Mouse (Mus musculus): ENCODE data around the gene Thap2. TPM values are rescaled to one million over a fixed set of nuclear protein-coding genes. Genes with fewer than 3 reads are reported as not detected.

Gene Thap2
- polyA plus RNA-seq, 1 experiment from 2014 or later, result 24.3 TPM

DNA sequence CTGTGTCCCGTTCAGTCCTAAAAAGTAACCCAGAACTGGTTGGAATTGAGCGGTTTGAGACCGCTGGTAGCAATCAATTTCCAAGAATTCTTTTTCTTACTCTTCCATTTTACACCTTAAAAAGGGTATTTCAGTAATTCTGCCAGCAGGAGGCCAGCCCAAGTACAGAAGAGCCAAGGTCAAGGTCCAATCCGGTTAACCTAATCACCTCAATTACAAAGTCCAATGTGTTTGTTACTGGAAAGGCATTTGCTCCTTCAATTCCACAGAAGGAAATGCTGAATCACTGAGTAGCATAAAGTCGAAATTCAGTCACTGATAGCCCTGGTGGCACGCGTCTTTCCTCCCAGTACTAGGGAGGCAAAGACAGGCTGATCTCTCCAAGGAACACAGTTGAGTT lies 25.2 kb downstream of the Thap2 start:
- Histone ChIP-seq H3K9me3 (ENCODE audit: control insufficient read depth, low read length) (no peaks in the 10 kb centered on the region), H3K27me3 (ENCODE audit: control insufficient read depth, insufficient read depth, low read length) (no peaks in the 10 kb centered on the region), H3K9ac (ENCODE audit: low read length) (no peak overlapping the region), H3K4me1 (ENCODE audit: control insufficient read depth, insufficient read depth, low read length) (0 out of 2 replicates have a peak, but pooled peaks cover 4% of the 10 kb centered on the region), H3K27ac (ENCODE audit: low read depth, low read length) (no peak overlapping the region), H3K4me3 (ENCODE audit: low read depth, low read length) (no peak overlapping the region), H3K36me3 (ENCODE audit: control insufficient read depth, insufficient read depth, low read length) (no peaks in the 10 kb centered on the region), H3K4me2 (ENCODE audit: low read depth) (no peak overlapping the region)
- 92% methylated on average over 7 of the region's 7 CpGs for WGBS
- no peak for ATAC-seq (ENCODE audit: insufficient read depth, low FRiP score, low TSS enrichment)
- DNase-seq (ENCODE audit: low spot score), result no peak

DNA sequence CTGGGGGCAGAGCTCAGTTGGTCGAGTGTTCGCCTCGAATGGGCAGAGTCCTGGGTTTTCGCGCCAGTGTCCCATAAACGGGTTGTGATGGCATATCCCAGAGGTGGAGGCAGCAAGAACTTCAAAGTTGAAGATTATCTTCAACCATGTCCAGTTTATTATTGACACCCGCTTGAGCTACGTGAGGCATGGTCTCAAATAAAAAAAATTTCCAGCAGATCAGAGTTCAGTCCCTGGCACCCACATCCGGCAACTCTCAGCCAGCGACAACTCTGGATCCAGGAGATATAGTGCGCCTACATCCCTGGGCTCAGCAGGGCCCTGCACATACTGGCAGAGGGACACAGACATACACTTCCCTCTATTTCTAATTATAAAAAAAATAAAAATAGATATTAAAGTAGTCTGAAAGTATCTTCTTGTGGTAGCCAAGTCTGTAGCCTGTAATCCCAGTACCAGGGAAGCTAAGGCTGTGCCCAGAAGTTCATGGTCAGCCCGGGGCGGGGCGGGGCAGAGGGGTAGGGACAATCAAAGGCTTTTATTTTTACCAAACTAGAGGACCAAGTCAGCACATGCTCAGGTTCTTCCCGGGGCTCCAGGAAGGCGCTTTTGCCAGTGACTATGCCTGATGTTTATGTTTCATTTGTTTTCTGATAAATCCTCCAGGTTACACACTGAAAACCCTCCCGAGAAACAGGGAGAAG lies 25.9 kb downstream of the Thap2 start:
- Histone ChIP-seq H3K27ac (ENCODE audit: low read depth, low read length) (no peak overlapping the region), H3K9ac (ENCODE audit: low read length) (no peak overlapping the region), H3K4me3 (ENCODE audit: low read depth, low read length) (no peak overlapping the region), H3K36me3 (ENCODE audit: control insufficient read depth, insufficient read depth, low read length) (no peaks in the 10 kb centered on the region), H3K4me2 (ENCODE audit: low read depth) (no peak overlapping the region), H3K4me1 (ENCODE audit: control insufficient read depth, insufficient read depth, low read length) (0 out of 2 replicates have a peak, but pooled peaks cover 4% of the 10 kb centered on the region), H3K27me3 (ENCODE audit: control insufficient read depth, insufficient read depth, low read length) (no peaks in the 10 kb centered on the region), H3K9me3 (ENCODE audit: control insufficient read depth, low read length) (no peaks in the 10 kb centered on the region)
- DNase-seq (ENCODE audit: low spot score), result no peak
- no peak for ATAC-seq (ENCODE audit: insufficient read depth, low FRiP score, low TSS enrichment)
- 92% methylated on average over 17 of the region's 17 CpGs for WGBS

- ATAC-seq (ENCODE audit: insufficient read depth, low FRiP score, low TSS enrichment) (no peak), DNase-seq (ENCODE audit: low spot score) (no peak)
- Histone ChIP-seq H3K4me3 (ENCODE audit: low read depth, low read length) (no peak overlapping the region), H3K4me2 (ENCODE audit: low read depth) (no peak overlapping the region), H3K27ac (ENCODE audit: low read depth, low read length) (no peak overlapping the region), H3K9ac (ENCODE audit: low read length) (no peak overlapping the region), H3K27me3 (ENCODE audit: control insufficient read depth, insufficient read depth, low read length) (no peaks in the 10 kb centered on the region), H3K36me3 (ENCODE audit: control insufficient read depth, insufficient read depth, low read length) (no peaks in the 10 kb centered on the region), H3K9me3 (ENCODE audit: control insufficient read depth, low read length) (no peaks in the 10 kb centered on the region), H3K4me1 (ENCODE audit: control insufficient read depth, insufficient read depth, low read length) (no peaks in the 10 kb centered on the region)
- 93% methylated on average over 6 of the region's 7 CpGs for WGBS
These were observed 28.1 kb downstream of the Thap2 start for GRCm38 (mm10) chr10:115356106-115356505.

DNA sequence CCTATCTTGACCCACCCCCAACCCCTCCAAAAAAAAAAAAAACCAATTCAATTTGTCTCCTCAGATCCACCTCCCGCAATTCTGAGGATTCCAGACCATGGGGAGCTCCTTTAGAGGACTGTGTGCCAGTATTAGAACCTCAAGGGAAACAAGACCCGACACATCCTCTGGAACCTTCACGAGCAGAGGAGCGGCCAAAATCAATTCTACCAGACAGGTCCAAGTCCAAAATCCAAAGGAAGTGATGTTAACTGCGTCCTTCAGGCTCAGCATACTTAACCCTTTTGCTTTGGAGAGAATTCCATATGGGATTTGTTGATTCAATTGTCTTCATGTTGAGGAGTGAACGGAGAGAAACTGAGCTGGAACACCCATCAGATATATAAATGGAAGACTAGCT lies 29.2 kb downstream of the Thap2 start:
- Histone ChIP-seq H3K27ac (ENCODE audit: low read depth, low read length) (no peak overlapping the region), H3K4me2 (ENCODE audit: low read depth) (no peak overlapping the region), H3K36me3 (ENCODE audit: control insufficient read depth, insufficient read depth, low read length) (no peaks in the 10 kb centered on the region), H3K9me3 (ENCODE audit: control insufficient read depth, low read length) (no peaks in the 10 kb centered on the region), H3K4me1 (ENCODE audit: control insufficient read depth, insufficient read depth, low read length) (no peaks in the 10 kb centered on the region), H3K4me3 (ENCODE audit: low read depth, low read length) (no peak overlapping the region), H3K9ac (ENCODE audit: low read length) (no peak overlapping the region), H3K27me3 (ENCODE audit: control insufficient read depth, insufficient read depth, low read length) (no peaks in the 10 kb centered on the region)
- ATAC-seq (ENCODE audit: insufficient read depth, low FRiP score, low TSS enrichment) (no peak), DNase-seq (ENCODE audit: low spot score) (no peak)
- WGBS, result 95% methylated on average over 6 of the region's 6 CpGs

DNA sequence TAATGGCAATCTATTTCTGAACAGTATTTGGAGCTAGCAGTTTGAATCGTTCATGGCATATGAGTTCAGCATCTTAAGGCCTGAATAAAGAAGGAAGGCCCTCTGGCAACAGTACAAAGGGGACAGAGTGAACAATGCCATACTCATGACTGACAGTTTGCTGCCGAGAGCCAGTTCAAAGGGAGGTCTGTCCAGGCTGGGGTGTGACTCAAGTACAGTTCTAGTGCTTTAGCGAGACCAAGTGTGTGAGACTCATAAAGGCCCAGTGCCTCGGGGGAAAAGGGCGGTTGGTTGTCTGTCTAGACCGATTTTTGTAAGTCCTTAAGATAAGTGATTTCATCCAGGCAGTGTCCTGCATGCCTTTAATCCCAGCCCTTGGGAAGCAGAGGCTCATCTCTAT lies 29.7 kb downstream of the Thap2 start:
- Histone ChIP-seq H3K9me3 (ENCODE audit: control insufficient read depth, low read length) (no peaks in the 10 kb centered on the region), H3K9ac (ENCODE audit: low read length) (no peak overlapping the region), H3K36me3 (ENCODE audit: control insufficient read depth, insufficient read depth, low read length) (no peaks in the 10 kb centered on the region), H3K27ac (ENCODE audit: low read depth, low read length) (no peak overlapping the region), H3K4me3 (ENCODE audit: low read depth, low read length) (no peak overlapping the region), H3K4me2 (ENCODE audit: low read depth) (no peak overlapping the region), H3K27me3 (ENCODE audit: control insufficient read depth, insufficient read depth, low read length) (no peaks in the 10 kb centered on the region), H3K4me1 (ENCODE audit: control insufficient read depth, insufficient read depth, low read length) (no peaks in the 10 kb centered on the region)
- 74% methylated on average over 6 of the region's 6 CpGs for WGBS
- ATAC-seq (ENCODE audit: insufficient read depth, low FRiP score, low TSS enrichment) (no peak), DNase-seq (ENCODE audit: low spot score) (no peak)

DNA sequence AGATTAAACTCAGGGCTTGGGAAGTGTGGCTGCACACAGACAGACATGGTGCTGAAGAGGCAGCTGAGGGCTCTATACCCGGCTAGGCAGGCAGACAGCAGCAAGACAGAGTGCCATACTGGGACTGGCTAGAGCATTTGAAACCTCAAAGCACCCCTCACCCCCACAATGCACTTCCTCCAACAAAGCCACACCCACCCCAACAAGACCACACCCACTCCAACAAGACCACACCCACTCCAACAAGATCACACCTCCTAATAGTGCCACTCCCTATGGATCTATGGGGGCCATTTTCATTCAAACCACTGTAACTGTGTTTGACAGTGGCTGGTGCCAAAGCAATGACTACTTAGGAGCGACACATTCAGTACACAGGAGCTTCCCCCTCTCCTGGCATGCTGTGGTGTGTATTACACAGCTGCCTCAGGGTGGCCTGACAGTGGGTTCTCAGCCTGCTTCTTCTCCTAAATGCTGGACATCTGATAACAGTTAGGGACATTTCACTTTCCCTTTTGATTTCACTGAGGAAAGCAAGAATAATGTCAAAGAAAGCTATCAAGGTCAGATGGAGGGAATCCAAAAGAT lies 33.3 kb downstream of the Thap2 start:
- H3K4me2 ChIP-seq (ENCODE audit: low read depth), result no peak overlapping the region
- no peaks in the 10 kb centered on the region for H3K4me1 ChIP-seq (ENCODE audit: control insufficient read depth, insufficient read depth, low read length)
- 61% methylated on average over 2 of the region's 2 CpGs for WGBS
- H3K9me3 ChIP-seq (ENCODE audit: control insufficient read depth, low read length), result no peaks in the 10 kb centered on the region
- H3K4me3 ChIP-seq (ENCODE audit: low read depth, low read length), result no peak overlapping the region
- ATAC-seq (ENCODE audit: insufficient read depth, low FRiP score, low TSS enrichment) (no peak), DNase-seq (ENCODE audit: low spot score) (no peak)
- H3K27ac ChIP-seq (ENCODE audit: low read depth, low read length), result no peak overlapping the region
- no peak overlapping the region for H3K9ac ChIP-seq (ENCODE audit: low read length)
- no peaks in the 10 kb centered on the region for H3K36me3 ChIP-seq (ENCODE audit: control insufficient read depth, insufficient read depth, low read length)
- no peaks in the 10 kb centered on the region for H3K27me3 ChIP-seq (ENCODE audit: control insufficient read depth, insufficient read depth, low read length)

- DNase-seq (ENCODE audit: low spot score), result no peak
- no peak overlapping the region for H3K4me2 ChIP-seq (ENCODE audit: low read depth)
- peaks cover 3% of the 10 kb centered on the region; the same call in 1 of the 2 replicates for H3K36me3 ChIP-seq (ENCODE audit: control insufficient read depth, insufficient read depth, low read length)
- H3K9me3 ChIP-seq (ENCODE audit: control insufficient read depth, low read length), result no peaks in the 10 kb centered on the region
- H3K4me1 ChIP-seq (ENCODE audit: control insufficient read depth, insufficient read depth, low read length), result no peaks in the 10 kb centered on the region
- no peak overlapping the region for H3K9ac ChIP-seq (ENCODE audit: low read length)
- H3K27me3 ChIP-seq (ENCODE audit: control insufficient read depth, insufficient read depth, low read length), result no peaks in the 10 kb centered on the region
- ATAC-seq (ENCODE audit: insufficient read depth, low FRiP score, low TSS enrichment), result no peak
- H3K27ac ChIP-seq (ENCODE audit: low read depth, low read length), result no peak overlapping the region
- H3K4me3 ChIP-seq (ENCODE audit: low read depth, low read length), result no peak overlapping the region
- 88% methylated on average over 7 of the region's 7 CpGs for WGBS
These were observed 34.7 kb downstream of the Thap2 start for GRCm38 (mm10) chr10:115349509-115349908.

DNA sequence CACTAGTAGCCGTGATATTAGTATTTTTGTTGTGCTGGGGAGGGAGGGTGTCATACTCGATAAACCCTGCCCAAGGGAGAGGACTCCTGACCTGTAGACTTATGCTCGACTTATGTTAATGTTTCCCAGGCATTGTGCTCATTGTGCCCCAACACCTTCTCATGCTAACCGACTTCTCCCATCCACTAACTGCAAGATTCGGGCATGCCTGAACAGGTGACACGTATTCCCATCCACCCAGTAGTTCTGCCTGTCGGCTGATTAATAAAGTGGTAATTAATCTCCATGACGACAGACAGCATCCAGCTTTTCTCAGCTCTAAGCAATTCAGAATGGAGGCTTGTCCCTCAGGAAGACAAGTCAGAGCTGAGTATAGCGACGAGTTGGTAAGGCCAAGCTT lies 35.2 kb downstream of the Thap2 start:
- WGBS, result 79% methylated on average over 10 of the region's 10 CpGs
- ATAC-seq (ENCODE audit: insufficient read depth, low FRiP score, low TSS enrichment) (no peak), DNase-seq (ENCODE audit: low spot score) (no peak)
- Histone ChIP-seq H3K27ac (ENCODE audit: low read depth, low read length) (no peak overlapping the region), H3K9me3 (ENCODE audit: control insufficient read depth, low read length) (no peaks in the 10 kb centered on the region), H3K36me3 (ENCODE audit: control insufficient read depth, insufficient read depth, low read length) (peaks cover 3% of the 10 kb centered on the region; the same call in 1 of the 2 replicates), H3K4me3 (ENCODE audit: low read depth, low read length) (no peak overlapping the region), H3K4me2 (ENCODE audit: low read depth) (no peak overlapping the region), H3K9ac (ENCODE audit: low read length) (no peak overlapping the region), H3K27me3 (ENCODE audit: control insufficient read depth, insufficient read depth, low read length) (no peaks in the 10 kb centered on the region), H3K4me1 (ENCODE audit: control insufficient read depth, insufficient read depth, low read length) (no peaks in the 10 kb centered on the region)

- H3K4me2 ChIP-seq (ENCODE audit: low read depth), result no peak overlapping the region
- DNase-seq (ENCODE audit: low spot score), result no peak
- H3K9ac ChIP-seq (ENCODE audit: low read length), result no peak overlapping the region
- no peak overlapping the region for H3K27ac ChIP-seq (ENCODE audit: low read depth, low read length)
- WGBS, result 82% methylated on average over 6 of the region's 6 CpGs
- H3K4me3 ChIP-seq (ENCODE audit: low read depth, low read length), result no peak overlapping the region
- H3K4me1 ChIP-seq (ENCODE audit: control insufficient read depth, insufficient read depth, low read length), result no peaks in the 10 kb centered on the region
- peaks cover 3% of the 10 kb centered on the region; the same call in 1 of the 2 replicates for H3K36me3 ChIP-seq (ENCODE audit: control insufficient read depth, insufficient read depth, low read length)
- ATAC-seq (ENCODE audit: insufficient read depth, low FRiP score, low TSS enrichment), result no peak
- H3K9me3 ChIP-seq (ENCODE audit: control insufficient read depth, low read length), result no peaks in the 10 kb centered on the region
- no peaks in the 10 kb centered on the region for H3K27me3 ChIP-seq (ENCODE audit: control insufficient read depth, insufficient read depth, low read length)
These were observed 36.1 kb downstream of the Thap2 start for GRCm38 (mm10) chr10:115348131-115348530.

Measured in neural tube, embryonic 11.5 days (tissue).